Mouse (Mus musculus) gonadal fat pad, adult 2 months (tissue): ENCODE results near the gene Prss2. TPM values are rescaled to one million over a fixed set of nuclear protein-coding genes. Genes with fewer than 3 reads are reported as not detected.
"Not testable (repeated sequence)": the region's sequence is repeated elsewhere in the genome, so short reads cannot be mapped to it uniquely, and the experiment has no call there.

Source experiments
- DNase-seq: peaks from one replicate; pipeline ENCODE4 v3.0.0-alpha.2; 2012; ENCODE audit warnings: low read depth
- polyA plus RNA-seq: library from polyadenylated mRNA; depleted of rRNA; stranded (reverse); fragments of >200 nt; gene quantifications from 2 replicates; pipeline ENCODE4 v1.2.3, GENCODE M21; 2012; rRNA removed

The Prss2 gene
- polyA plus RNA-seq: 1.1 and 10.5 TPM in 2 replicates

DNA sequence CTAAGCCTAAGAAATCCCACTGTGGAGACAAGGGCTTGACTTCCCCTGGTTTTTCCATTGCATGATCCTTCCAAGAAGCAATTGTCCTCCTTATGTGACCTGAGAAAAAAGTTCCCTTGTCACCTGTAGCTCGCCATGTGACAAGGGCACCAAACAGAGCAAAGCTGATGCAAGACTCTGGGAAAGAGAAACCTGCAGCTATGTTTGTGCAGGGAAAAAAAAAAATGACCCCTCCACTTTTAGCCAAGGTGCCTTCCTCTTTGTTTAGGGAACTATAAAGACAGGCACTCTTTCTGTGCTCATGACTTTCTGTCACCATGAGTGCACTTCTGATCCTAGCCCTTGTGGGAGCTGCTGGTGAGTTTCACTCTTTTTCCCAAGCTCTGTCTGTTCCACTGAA is at the start of gene Prss2:
Prss2 (plus strand) TSS at position 301 of the 400 bp plus-strand sequence.
- no peak for DNase-seq

DNA sequence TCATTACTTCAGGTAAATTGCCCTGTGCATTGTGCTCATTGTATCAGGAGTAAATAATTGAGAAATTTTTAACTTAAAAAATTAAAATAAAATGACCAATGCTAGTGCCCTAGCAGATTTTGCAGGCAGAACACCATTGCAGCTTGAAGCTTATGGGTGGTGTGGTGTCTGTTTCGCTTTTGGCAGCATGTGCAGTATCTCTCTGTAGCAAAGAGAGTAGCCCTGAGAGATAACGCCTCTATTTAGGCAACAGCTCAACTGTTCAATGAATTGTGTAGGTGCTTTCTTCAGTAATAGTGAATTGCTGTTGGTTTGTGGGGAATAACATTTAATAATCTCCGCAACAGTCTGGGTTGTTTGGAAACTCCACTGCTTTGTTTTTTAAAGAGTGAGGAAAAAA is 22.2 kb upstream of the Prss2 start:
- DNase-seq: no peak

DNA sequence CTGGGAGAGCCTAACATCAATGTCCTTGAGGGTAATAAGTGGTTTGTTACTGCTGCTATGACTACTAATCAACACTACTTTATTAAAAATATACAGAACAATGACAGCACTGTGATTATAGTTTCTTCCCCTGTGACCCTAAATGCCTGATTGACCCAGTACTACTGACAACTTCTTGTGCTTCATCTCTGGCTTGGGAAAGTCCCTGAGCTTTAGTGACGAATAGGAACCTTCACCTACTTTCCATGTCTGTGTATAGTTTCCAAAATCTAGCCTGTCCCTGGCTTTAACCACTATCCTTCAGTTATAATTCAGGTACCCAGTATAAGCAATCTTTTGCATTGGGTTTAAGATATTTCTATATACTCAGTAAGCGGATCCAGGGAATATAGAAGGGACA is 16.7 kb upstream of the Prss2 start:
- no peak for DNase-seq

DNA sequence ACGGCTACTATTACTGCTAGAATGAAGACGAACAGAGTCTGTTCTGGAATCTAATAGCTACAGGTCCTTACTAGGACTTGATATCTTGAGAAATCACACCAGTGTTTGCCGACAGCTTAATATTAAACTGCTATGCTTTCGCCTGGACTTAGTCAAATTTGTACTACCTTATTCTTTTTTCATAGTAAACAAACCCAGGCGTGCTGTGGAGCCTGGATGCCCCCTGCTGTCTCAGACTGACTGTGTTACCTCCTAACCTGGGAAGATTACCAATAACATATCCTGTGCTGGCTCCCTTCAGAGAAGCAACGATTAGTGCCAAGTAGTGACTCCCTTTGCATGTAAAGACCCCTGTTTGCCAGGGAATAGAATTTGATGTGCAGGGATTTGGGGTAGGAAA is 16.3 kb upstream of the Prss2 start:
- DNase-seq: no peak

DNA sequence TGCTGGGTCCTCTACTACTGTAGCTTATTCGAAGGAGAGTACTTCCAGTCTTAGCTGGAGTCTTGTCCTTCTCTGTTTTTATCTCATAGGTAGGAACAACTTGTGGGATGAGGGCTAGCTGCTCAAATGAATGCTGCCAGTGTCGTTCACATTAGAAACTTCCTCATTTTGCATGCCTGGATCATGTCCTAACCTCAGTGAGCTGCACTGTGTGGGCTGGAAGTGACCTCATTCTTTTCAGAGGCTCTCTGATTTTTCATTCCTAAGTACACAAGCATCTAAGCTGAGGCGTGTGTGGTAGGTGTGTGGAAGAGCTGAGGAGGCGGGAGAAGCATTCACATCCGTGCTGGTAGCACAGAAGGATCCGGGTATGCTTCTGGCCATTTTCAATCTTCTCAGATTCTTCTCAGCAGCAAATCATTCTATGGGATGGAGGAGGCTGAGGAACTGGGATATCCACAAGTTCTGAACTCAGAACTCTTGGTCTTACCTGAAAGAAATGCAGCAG is 3.5 kb upstream of the Prss2 start:
- DNase-seq: peak; percentile 8

DNA sequence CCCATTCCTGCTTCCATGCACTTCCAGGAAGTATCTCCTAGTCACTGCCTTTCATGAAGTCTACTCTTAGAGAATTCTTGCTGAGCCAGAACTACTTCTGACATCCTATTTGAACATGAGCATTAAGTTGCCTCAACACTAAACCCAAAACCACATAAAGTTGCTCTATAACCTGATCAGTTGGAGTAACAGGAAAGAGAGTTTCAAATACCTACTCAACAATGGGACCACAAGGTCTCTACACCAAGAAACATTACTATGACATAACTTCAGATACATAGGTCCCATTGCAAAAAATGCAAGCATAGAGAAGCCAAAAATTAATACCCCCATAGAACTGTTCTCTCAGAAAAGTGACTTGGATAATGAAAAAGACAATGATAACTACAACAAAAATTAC is 4.9 kb downstream of the Prss2 start:
- no peak for DNase-seq

DNA sequence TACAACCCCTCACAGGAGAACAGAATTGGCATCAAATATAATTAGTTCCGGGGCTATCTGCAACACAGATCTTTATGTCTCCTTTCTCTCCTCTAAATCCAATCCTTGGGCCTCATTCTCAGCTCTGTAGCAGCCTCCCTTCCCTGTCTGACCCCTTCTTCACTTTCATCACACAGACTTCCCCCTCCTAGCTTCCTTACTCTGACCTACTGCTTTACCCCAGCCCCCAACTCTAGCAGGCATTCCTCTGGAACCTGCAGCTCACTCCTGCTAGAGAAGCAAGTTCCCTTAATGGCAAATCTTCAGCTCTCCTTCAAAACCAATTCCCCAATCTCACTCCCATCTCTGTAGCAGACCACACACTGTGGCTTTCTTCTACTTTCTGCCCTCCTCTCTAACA is 5.8 kb downstream of the Prss2 start:
- no peak for DNase-seq

DNA sequence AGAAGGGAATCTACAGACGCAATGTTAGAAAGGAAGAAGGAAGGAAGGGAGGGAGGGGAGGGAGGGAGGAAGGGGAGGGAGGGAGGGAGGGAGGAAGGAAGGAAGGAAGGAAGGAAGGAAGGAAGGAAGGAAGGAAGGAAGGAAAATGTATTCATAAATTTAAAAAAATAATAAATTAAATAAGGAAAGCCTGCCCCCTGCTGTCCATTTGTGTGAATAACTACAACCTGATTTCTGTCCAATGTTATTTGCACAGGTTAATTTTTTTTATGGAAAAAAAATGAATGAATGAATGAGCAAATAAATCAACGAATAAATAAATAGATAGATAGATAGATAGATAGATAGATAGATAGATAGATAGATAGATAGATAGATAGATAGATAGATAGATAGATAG is 8.4 kb downstream of the Prss2 start:
- not testable (repeated sequence) for DNase-seq

DNA sequence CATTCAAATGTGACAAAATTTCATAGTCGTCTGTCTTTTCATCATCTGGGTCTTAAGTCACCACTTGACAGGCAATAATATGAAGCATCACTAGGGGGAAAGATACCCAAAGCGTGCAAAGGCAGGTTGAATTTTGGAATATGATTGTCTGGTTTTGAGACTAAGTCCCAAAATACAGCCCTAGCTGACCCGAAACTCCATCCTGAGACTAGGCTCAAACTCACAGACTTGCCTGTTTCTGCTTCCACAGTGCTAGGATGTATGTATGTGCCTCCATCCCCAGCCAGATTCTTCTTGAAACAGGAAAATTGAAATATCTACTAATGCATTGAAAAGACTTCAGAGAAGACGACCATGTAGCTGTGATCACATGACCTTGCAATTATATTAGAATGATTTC is 10.6 kb downstream of the Prss2 start:
- DNase-seq: no peak

DNA sequence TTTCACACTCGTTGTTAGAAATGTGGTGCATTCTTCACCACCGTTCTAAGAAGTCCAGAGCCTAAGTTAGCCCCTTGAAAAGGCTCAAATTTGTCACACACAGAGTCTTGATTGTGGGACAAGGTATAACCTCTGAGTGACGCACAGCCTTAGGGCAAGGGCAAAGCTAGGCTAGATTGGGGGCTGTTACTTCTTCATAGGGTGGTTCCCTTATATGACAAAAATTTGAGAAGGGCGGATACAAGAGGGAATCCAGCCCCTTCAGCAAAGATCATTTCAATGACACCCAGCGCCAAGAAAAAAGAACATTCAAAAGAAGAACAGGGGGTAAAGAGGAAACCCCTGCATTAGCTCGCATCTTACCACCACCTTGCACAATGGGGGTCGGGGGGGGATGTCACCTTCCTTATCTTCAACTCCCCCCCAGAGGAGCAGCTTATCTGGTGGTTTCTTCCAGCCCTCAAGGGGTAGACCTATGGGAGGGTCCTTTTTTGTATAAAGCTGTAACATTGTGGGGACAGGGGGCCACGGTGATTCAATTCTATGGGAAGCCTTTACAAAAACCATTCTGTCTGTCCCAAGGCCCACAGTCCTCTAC is 11.2 kb downstream of the Prss2 start:
- no peak for DNase-seq

DNA sequence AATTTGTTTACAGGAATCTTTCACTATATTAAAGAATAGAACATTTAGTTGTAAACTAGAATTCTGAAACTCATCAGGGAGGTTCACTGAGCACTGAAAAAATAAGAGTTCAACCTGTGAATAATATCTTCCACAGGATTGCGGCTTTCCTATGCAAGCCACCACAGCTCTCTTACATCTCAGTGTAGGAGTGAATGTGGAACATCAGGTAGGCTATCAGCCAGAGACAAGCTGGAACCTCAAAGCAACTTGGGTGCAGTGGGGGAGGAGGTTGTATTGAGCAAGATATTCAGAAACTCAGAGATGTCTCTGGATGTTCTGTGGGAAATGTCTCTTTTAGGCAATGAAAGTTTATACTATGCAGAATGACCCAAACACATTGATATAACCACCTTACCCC is 15.8 kb downstream of the Prss2 start:
- no peak for DNase-seq

DNA sequence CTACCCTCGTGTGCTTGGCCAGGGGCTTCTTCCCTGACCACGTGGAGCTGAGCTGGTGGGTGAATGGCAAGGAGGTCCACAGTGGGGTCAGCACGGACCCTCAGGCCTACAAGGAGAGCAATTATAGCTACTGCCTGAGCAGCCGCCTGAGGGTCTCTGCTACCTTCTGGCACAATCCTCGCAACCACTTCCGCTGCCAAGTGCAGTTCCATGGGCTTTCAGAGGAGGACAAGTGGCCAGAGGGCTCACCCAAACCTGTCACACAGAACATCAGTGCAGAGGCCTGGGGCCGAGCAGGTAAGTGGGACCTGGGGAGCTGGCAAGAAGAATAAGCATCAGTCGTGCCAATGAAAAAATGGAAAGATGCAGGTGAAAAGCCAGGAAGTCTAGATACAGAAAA is 16.7 kb downstream of the Prss2 start:
- DNase-seq: not testable (repeated sequence)

DNA sequence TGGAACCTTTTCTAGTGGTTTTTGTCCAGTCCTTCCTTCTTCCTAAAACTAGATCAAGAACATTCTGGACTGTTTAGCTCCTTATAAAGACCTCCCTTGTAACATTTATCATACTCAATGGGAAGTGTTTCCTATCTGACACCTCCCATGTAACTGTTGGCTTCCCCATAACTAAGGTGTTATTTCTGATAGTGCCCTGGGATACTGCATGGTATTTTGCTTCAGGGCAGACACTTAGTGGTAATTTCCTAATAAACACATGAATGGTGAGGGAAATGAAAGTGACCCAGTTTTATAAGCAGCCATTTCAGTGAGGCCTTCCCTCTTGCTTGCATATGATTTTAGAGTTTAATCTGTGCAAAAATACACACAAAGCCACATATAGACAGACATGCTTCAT is 19.2 kb downstream of the Prss2 start:
- DNase-seq: no peak

DNA sequence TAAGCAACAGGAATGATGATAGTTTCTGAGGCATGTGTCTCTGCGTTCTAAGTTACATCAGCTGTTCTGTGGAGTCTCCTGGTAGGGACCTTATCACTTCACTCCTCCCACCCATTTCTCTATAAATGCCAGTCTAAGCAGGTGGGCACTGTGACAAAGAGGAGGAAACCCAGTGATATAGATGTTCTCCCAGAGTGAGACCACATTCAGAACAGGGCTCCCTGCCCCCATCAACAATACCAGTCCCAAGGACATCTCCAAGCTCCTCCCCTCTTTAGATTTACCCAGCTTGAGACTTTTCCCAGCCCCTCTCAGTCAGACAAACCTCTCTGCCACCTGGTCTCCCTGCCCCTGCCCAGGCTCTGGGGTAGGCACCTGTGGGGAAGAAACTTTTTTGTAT is 20.2 kb downstream of the Prss2 start:
- DNase-seq: no peak

DNA sequence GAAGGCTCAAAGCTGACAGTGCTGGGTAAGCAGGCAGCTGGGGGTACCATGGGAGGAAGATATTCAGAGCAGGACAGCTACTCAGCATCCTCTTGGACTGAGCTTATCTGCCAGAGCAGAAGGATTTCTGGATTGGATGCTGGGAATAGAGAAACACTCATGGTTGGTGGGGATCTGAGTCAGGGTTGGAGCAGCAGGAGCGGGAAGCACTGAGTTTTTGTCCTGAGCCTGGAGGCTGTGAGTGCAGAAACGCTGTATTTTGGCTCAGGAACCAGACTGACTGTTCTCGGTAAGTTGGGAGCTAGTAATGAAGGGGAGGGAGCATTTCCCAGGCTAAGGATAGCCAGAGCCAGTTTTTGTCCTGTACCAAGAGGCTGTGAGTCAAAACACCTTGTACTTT is 21.4 kb downstream of the Prss2 start:
- DNase-seq: no peak

DNA sequence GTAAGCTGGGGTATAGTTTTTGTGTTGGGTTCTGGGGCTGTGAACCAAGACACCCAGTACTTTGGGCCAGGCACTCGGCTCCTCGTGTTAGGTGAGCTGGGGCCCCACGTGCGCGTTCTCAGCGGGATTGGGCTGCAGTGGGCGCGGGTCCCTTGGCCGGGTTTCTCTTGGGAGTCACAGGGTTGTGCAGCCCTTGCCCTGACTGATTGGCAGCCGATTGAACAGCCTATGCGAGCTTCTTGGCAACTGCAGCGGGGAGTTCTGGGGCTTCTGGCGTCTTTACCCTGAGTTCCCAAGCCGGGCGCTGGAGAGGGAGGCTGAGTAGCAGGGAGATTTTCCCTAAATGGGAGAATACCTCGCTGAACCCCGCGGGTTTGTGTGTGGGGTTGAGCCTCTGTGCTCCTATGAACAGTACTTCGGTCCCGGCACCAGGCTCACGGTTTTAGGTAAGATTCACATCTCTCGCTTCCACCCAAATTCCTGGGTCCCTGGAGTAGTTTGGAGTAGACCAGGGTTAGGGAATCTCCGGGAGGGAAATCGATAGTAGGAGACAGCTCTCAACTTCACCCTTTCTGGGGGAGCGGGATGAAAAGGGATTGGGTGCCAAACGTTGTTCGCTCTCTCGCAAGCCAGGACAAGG is 21.9 kb downstream of the Prss2 start:
- DNase-seq: no peak

DNA sequence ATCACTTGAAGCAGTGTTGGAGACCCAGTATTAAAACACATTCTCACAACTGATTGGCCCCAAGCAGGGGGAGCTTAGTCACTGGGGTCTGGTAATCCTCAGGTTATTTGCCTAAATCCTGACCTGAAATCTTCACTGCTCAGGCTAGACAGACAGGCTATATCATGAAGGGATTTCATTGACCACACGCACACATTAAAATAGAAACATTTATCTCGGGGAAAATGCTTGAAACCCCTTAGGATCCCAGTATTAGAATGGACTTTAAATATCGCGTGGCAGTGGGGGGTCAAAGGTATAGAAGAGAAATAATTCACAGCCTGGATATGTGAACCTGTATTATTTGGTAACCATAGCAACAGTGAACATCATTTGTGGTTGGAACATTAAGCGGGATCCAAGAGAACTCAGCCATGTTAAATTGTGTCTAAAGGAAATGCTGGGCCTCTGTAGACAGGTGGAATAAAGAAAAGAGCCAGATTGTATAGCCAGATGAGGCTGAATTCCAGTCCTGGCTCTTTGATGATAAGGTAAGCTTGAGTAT is 22.9 kb downstream of the Prss2 start:
- DNase-seq: no peak

DNA sequence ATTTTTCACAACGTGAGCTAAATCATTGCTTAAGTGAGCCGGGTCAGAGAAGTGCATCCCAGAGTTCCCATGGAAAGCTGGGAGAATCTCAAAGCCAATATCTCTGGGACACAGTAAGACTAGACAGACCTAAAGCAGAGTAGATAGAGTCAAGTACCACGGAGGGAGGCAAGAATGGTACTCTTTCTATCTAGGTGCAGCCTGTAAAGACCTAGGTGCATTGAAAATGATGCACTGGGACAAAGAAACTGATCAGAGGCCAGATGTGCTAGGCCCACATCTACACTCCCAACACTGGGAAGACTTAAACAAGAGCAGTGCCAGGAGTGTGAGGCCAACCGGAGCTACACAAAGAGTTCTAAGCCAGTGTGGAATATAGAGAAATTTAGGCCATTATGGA is 23.7 kb downstream of the Prss2 start:
- DNase-seq: no peak

DNA sequence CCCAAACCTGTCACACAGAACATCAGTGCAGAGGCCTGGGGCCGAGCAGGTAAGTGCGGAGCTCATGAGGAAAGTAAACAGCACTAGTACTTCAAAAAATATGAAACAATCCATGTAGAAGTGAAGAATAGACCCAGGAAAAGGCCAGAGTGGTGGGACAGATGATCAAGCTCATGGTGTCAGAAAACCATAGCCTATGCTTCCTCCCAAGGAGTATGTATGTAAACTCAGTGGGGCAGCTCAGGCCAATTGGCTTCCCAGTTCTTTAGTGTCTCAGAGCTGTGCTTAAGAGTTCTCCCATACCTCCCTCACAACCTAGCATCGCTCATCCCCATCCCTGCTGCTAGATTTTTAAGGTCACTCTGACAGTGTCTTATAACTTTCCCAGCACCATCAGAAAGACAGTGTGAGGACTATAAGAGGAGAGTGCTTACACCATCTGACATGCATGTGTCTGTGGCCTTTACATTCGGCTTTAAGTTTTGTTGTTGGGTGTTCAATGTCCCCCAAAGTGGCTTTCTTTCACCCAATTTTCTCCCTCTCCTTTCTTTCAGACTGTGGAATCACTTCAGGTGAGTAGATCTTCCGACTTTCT is 25.6 kb downstream of the Prss2 start:
- DNase-seq: no peak

DNA sequence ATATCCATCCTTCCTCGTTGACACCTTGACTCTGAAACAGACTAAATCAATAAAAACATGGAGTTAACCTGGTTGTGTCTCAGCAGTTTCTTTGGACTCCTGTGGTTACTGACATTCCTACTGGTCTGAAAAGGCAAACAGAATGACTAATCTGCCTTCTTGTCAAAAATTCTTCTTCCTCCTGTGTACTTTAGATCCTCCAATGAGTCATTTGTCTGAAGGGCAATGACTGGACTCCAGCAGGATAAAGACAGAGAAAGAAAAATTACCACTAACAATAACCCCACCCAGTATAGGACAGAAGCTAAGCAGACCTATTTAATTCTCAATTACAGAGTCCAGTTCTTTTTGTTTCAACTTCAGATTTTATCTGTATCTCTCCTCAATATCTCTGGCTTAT is 26.7 kb downstream of the Prss2 start:
- DNase-seq: no peak

DNA sequence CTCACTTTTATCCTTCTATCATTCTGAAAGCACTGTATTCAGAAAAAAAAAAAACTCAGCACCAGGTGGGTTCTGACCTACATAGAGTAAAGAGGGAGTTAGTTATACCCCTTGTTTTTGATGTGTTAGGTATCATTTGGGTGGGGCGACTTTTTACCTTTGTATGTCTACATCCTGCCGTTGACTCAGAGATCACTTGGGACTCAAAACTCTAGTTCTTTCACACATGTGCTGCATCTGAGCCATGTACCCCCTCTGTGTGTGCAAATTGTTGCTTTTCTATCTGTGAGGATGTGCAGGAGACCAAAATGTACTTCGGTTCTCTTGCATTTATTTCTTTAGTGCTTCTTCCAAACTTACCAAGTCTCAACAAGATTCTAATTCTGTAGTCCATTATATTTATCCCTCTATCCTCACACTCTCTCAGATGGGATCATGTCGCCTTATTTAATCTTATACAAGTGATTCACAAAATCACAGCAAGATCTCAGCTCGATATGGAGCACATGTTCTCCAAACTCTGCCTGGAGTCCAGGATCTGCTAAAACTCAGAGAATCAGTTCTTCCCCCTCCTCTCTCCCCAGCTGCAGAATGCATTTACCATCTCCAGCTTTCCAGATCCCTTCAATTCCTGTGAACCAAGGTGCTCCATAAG is 31.9 kb downstream of the Prss2 start:
- no peak for DNase-seq

DNA sequence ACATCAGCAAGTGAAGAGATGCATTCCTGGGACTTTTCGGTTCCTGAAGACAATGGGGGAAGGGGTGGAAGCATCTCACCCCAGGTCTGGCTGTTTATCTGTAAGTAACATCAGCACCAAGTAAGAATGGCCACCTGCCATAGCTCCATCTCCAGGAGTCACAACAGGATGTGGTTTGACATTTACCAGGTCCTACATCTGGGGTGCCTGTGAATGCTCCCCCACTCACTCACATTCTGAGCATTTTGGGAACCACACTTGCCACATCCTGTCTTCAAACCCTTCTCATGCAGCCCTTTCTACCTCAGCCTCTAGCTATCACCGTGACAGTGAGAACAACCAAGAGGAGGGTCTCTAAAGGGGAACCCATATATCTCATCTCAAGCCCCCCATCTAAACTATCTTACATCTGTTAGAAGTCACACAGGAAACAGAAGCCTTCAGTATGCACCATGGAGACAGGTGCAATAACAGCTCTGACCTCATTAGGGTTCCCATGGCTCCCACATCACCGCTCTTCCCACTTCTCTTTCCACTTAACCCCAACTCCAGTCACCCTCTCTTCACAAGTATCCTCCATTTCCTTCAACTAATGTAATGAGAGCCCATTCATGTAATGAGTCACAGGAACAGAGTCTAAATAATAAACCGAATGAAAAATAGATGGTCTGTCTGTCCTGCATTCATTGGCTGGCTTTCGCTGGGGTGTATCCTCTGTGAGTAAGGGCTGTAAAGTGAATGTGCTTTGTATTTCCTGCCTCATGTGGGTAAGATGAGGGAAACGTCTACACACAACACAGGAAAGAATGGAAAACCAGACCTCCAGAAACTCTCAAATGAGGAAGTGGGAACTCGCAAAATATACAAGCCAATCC is 32.9 kb downstream of the Prss2 start:
- DNase-seq: no peak
